Mouse (Mus musculus) adrenal gland, postnatal 10 days (tissue): Measurements from ENCODE around the gene Fndc3b. TPM values are rescaled to one million over a fixed set of nuclear protein-coding genes. Genes with fewer than 3 reads are reported as not detected.

Source experiments
- DNase-seq: peaks from one replicate; pipeline ENCODE4 v3.0.0; 2021; ENCODE audit warnings: mixed read lengths
- total RNA-seq, 2 experiments: library from RNA; stranded (reverse); gene quantifications; 2 replicates each; pipeline ENCODE4 v1.2.3; 2021

The Fndc3b gene
- total RNA-seq, 2 experiments from 2014 or later = 80.0 to 81.2 TPM

- DNase-seq = no peak
These were observed 40.7 kb downstream of the Fndc3b start for GRCm38 (mm10) chr3:27670416-27670815.

- no peak for DNase-seq
These were observed 43.8 kb downstream of the Fndc3b start for GRCm38 (mm10) chr3:27667280-27667679.

GRCm38 (mm10) chr3:27665338-27665737, 45.8 kb downstream of the Fndc3b start:
- DNase-seq = no peak

- DNase-seq = no peak
These were observed 47.9 kb downstream of the Fndc3b start for GRCm38 (mm10) chr3:27663221-27663620.

- DNase-seq = no peak
These were observed 52.8 kb downstream of the Fndc3b start for GRCm38 (mm10) chr3:27658198-27658763.

- DNase-seq = peak; percentile 60
These were observed 54.2 kb downstream of the Fndc3b start for GRCm38 (mm10) chr3:27656764-27657390.

- peak; percentile 53 for DNase-seq
These were observed 55.4 kb downstream of the Fndc3b start for GRCm38 (mm10) chr3:27655673-27656072.

- no peak for DNase-seq
These were observed 56.1 kb downstream of the Fndc3b start for GRCm38 (mm10) chr3:27655042-27655441.

GRCm38 (mm10) chr3:27652451-27653011, 58.6 kb downstream of the Fndc3b start:
- no peak for DNase-seq

- DNase-seq = no peak
These were observed 59.4 kb downstream of the Fndc3b start for GRCm38 (mm10) chr3:27651731-27652130.

GRCm38 (mm10) chr3:27650083-27650482, 61.0 kb downstream of the Fndc3b start:
- DNase-seq = no peak

- no peak for DNase-seq
These were observed 61.8 kb downstream of the Fndc3b start for GRCm38 (mm10) chr3:27649316-27649715.

GRCm38 (mm10) chr3:27642381-27642780, 68.7 kb downstream of the Fndc3b start:
- no peak for DNase-seq

GRCm38 (mm10) chr3:27639701-27640100, 71.4 kb downstream of the Fndc3b start:
- DNase-seq = no peak

GRCm38 (mm10) chr3:27637046-27637661, 74.0 kb downstream of the Fndc3b start:
- no peak for DNase-seq

- DNase-seq = no peak
These were observed 75.3 kb downstream of the Fndc3b start for GRCm38 (mm10) chr3:27635776-27636175.

- DNase-seq = no peak
These were observed 78.2 kb downstream of the Fndc3b start for GRCm38 (mm10) chr3:27632880-27633279.

GRCm38 (mm10) chr3:27631112-27631511, 80.0 kb downstream of the Fndc3b start:
- no peak for DNase-seq

GRCm38 (mm10) chr3:27629716-27630115, 81.4 kb downstream of the Fndc3b start:
- no peak for DNase-seq

- DNase-seq = no peak
These were observed 84.8 kb downstream of the Fndc3b start for GRCm38 (mm10) chr3:27626301-27626700.

GRCm38 (mm10) chr3:27625592-27625985, 85.5 kb downstream of the Fndc3b start:
- DNase-seq = no peak

- peak; percentile 59 for DNase-seq
These were observed 86.0 kb downstream of the Fndc3b start for GRCm38 (mm10) chr3:27624974-27625591.

GRCm38 (mm10) chr3:27622451-27622850, 88.7 kb downstream of the Fndc3b start:
- DNase-seq = no peak
